Mouse (Mus musculus): ENCODE data around the gene Cyb561d2.
A peak's percentile ranks its signal among the peaks of the same experiment; 100 is the strongest.

DNA sequence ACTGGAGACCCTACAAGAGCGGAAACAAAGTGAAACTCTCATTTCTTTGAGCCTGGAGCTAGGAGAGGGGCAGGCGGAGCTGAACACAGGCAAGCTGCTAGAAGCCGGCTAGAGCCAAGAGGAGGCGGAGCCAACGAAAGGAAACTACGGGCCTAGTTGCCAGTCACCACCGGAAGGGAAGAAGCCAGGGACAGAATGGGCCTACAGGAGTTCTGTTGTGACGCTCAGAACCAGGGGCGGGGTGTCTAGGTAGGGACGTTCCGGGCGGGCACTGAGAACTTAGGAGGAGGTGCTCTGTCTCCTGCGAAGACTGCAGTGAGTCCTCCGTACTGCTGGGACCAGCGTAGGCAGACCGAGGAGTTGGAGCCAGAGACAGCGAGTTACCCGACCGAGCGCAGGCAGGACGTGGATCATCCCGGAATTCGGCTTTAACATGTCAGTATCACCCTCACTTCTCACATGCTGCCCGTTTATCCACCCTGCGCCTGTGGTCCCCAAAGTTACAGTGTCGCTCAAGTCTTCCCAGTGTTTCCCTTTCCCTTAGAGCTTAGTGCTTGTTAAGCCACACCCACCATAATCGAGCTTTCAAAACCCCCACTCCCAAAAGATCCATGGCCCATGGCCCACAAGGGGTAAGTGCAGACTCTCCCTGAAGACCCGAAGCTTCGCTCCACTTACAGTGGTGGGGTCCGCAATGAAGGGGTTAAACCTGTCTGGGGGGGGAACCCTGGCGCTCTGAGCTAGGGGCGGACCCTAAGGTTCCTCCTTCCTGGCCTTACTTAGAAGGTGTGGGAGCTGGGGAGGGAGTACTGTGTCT lies 38.7 kb upstream of the Cyb561d2 start, which contains the start of gene Hyal3:
- TF ChIP-seq CTCF (IDR thresholded peaks at IDR 0.05): no peak
- peak; percentile 82 for TF ChIP-seq EP300 (IDR thresholded peaks at IDR 0.05)
